Mouse (Mus musculus) embryonic fibroblast, embryonic 13.5 days (primary cell): ENCODE results near the gene Nsd2. TPM values are rescaled to one million over a fixed set of nuclear protein-coding genes. Genes with fewer than 3 reads are reported as not detected.
"Not testable (repeated sequence)": the region's sequence is repeated elsewhere in the genome, so short reads cannot be mapped to it uniquely, and the experiment has no call there.

ENCODE experiments used
- H3K27ac ChIP-seq: 2 replicates; pipeline ENCODE4 v1.5.1; 2012; ENCODE audit warnings: low read length, control low read depth, inconsistent platforms; ENCODE audit not compliant: insufficient read depth
- H3K4me1 ChIP-seq: 2 replicates; pipeline ENCODE4 v1.6.1; 2011; ENCODE audit warnings: low read length; ENCODE audit not compliant: control insufficient read depth, insufficient read depth
- H3K4me3 ChIP-seq: 2 replicates; pipeline ENCODE4 v1.5.1; 2011; ENCODE audit warnings: mild to moderate bottlenecking, control low read depth, low read length; ENCODE audit not compliant: insufficient read depth
- CTCF ChIP-seq: IDR thresholded peaks from 2 replicates; pipeline ENCODE4 v1.5.1; 2011; ENCODE audit warnings: mild to moderate bottlenecking, control low read depth, low read length, moderate library complexity, borderline replicate concordance; ENCODE audit not compliant: insufficient read depth
- POLR2A ChIP-seq: IDR thresholded peaks from 2 replicates; pipeline ENCODE4 v1.6.1; 2011; ENCODE audit warnings: low read depth, mild to moderate bottlenecking, control low read depth, low read length, moderate library complexity
- polyA plus RNA-seq: library from polyadenylated mRNA; stranded (reverse); fragments of >200 nt; gene quantifications from 2 replicates; pipeline ENCODE4 v1.2.4, GENCODE M21; 2011; ENCODE audit warnings: low read depth; ENCODE audit not compliant: missing spikeins, insufficient read length

Nsd2 gene
- polyA plus RNA-seq, 1 experiment, result 103 TPM

- Histone ChIP-seq H3K4me1 (no peaks in the 10 kb centered on the region), H3K27ac (no peak overlapping the region), H3K4me3 (no peak overlapping the region)
- TF ChIP-seq CTCF (no peak), POLR2A (no peak)
Observed at GRCm38 (mm10) chr5:33921486-33922235, 101.1 kb downstream of the Nsd2 start.

DNA sequence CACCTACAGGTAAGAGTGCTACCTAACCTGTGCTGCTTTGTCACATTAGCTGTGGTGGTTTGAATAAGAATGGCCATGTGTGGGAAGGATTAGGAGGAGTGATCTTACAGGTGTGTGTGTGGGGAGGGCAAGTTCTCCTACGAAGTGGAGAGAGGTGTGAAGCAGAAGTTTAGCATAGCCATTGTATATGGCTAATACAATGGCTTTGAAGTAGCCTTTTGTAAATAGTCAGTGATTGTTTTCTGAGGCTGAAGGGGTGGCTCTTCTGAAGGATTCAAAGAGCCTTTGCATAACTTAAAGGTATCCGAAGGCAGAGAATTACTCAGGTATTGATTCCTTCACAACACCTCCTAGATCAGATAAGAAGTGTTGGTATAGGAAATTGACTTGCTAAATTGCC lies 102.0 kb downstream of the Nsd2 start:
- TF ChIP-seq CTCF (no peak), POLR2A (no peak)
- no peaks in the 10 kb centered on the region for H3K4me1 ChIP-seq

DNA sequence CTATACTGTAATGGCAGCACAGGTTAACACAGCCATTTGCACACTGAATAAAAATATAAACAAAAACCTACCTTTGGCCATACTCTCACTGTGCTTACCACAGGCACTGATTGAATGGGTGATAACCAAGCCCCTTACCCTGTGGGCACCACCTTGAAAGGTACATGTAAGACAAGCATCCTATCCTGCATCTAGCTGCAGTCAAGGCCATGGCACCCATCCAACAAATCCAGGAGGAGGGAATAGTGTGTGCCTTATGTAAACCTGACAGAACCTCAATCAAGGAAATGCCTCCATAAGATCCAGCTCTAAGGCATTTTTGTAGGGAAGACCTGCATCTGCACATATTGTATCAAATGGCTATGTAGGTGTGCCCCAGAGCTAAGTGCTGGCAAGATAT lies 105.6 kb downstream of the Nsd2 start:
- Histone ChIP-seq H3K4me3 (no peak overlapping the region), H3K4me1 (no peaks in the 10 kb centered on the region), H3K27ac (no peak overlapping the region)
- TF ChIP-seq CTCF, result no peak
- no peak for TF ChIP-seq POLR2A

More for the DNA sequence above, 102.0 kb downstream of the Nsd2 start:
- H3K4me3 ChIP-seq, result no peak overlapping the region
- H3K27ac ChIP-seq, result no peak overlapping the region

GRCm38 (mm10) chr5:33932413-33932812 lies 111.9 kb downstream of the Nsd2 start:
- TF ChIP-seq CTCF (no peak), POLR2A (no peak)
- H3K4me3 ChIP-seq, result no peak overlapping the region
- peaks cover 2% of the 10 kb centered on the region for H3K4me1 ChIP-seq
- no peak overlapping the region for H3K27ac ChIP-seq

GRCm38 (mm10) chr5:33934081-33934480 lies 113.6 kb downstream of the Nsd2 start:
- no peak overlapping the region for H3K27ac ChIP-seq
- H3K4me3 ChIP-seq, result no peak overlapping the region; the same call in 1 of the 2 replicates
- TF ChIP-seq POLR2A (no peak), CTCF (no peak)
- H3K4me1 ChIP-seq, result peaks cover 2% of the 10 kb centered on the region

GRCm38 (mm10) chr5:33934877-33935276 lies 114.4 kb downstream of the Nsd2 start:
- peak overlapping the region; percentile 71 for H3K4me3 ChIP-seq
- peaks cover 2% of the 10 kb centered on the region for H3K4me1 ChIP-seq
- H3K27ac ChIP-seq, result no peak overlapping the region
- TF ChIP-seq CTCF (no peak), POLR2A (no peak)

DNA sequence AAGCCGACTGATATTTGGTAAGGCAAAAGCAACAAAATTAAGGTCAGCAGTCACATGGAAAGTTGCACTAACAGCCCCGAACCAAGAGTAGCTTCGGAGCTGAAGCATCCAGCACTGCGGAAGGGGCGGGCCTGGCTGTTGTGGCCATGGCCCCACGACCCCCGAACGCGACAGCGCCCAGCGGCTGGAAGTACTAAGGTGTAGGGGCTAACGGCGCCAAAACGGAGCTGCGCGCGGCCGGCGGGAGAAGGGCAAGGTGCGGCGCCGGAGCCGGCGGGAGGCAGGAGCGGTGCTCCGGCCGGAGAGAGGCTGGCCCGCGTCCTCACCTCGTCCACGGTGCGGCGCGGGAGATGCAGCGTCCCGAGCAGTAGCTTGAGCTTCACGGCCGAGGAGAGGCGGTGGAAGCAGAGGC lies 115.2 kb downstream of the Nsd2 start:
- Histone ChIP-seq H3K4me3 (peak overlapping the region; percentile 71), H3K4me1 (peaks cover 2% of the 10 kb centered on the region), H3K27ac (peak overlapping the region; percentile 80)
- no peak for TF ChIP-seq POLR2A
- TF ChIP-seq CTCF, result no peak

GRCm38 (mm10) chr5:33936120-33936707 lies 115.7 kb downstream of the Nsd2 start, which contains the start of gene Nelfa:
TSS of gene Nelfa (minus strand) at chr5:33936413.
- Histone ChIP-seq H3K27ac (peak within 1 kb of the TSS; percentile 80), H3K4me3 (peak within 1 kb of the TSS; percentile 71), H3K4me1 (peaks cover 2% of the 10 kb centered on the region)
- no peak for TF ChIP-seq CTCF
- peak; percentile 96 for TF ChIP-seq POLR2A

- no peak for TF ChIP-seq CTCF
- TF ChIP-seq POLR2A, result no peak
- no peak overlapping the region for H3K4me3 ChIP-seq
- H3K4me1 ChIP-seq, result peaks cover 2% of the 10 kb centered on the region
- no peak overlapping the region for H3K27ac ChIP-seq
Observed at GRCm38 (mm10) chr5:33937230-33937629, 116.7 kb downstream of the Nsd2 start.

- no peak overlapping the region for H3K27ac ChIP-seq
- no peak overlapping the region for H3K4me3 ChIP-seq
- TF ChIP-seq POLR2A (no peak), CTCF (no peak)
- H3K4me1 ChIP-seq, result peaks cover 2% of the 10 kb centered on the region
Observed at GRCm38 (mm10) chr5:33938448-33938847, 117.9 kb downstream of the Nsd2 start.

DNA sequence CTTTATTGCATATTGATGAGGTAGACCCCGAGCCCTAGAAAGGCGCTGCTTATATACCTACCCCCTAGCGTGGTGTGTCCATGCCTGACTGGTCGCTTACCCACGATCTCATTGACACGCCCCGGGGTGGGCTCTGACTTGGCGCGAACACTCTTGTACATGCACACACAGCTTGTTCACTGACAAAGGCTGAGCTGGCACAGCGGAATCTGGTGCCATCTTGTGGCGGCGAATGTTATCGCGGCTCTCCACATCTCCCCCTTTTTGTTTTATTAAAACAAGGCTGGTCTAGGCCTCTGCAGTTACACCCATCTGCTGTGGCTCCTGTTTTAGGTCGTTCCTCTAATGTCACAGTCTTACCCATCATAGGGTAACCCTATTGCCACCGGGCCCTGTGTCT lies 126.5 kb downstream of the Nsd2 start:
- H3K4me3 ChIP-seq, H3K27ac ChIP-seq, H3K4me1 ChIP-seq: not testable (repeated sequence)

Other genes with a start within 250 kb of the Nsd2 start
- 24.3 and 26.9 TPM in 2 replicates for gene Fam53a, start 191.1 kb upstream of the Nsd2 start, polyA plus RNA-seq
- 1.3 and 1.4 TPM in 2 replicates for gene Gm9903, start 190.8 kb upstream of the Nsd2 start, polyA plus RNA-seq
- 60.2 and 67.7 TPM in 2 replicates for gene Slbp, start 168.2 kb upstream of the Nsd2 start, polyA plus RNA-seq
- 62.0 and 75.1 TPM in 2 replicates for gene Tacc3, start 162.6 kb upstream of the Nsd2 start, polyA plus RNA-seq
- gene Tmem129, start 162.3 kb upstream of the Nsd2 start, polyA plus RNA-seq, result 22.8 and 28.1 TPM in 2 replicates
- 0.97 and 1.7 TPM in 2 replicates for gene Fgfr3, start 99.1 kb upstream of the Nsd2 start, polyA plus RNA-seq
- 27.0 and 27.2 TPM in 2 replicates for gene Letm1, start 37.9 kb upstream of the Nsd2 start, polyA plus RNA-seq
- gene Nelfa, start 115.7 kb downstream of the Nsd2 start, polyA plus RNA-seq, result 19.2 and 22.0 TPM in 2 replicates
- 9.6 and 15.7 TPM in 2 replicates for gene Gm1673, start 162.7 kb downstream of the Nsd2 start, polyA plus RNA-seq
- 0.12 and 0.32 TPM in 2 replicates for gene Nat8l, start 175.3 kb downstream of the Nsd2 start, polyA plus RNA-seq